Mouse (Mus musculus) heart, embryonic 11.5 days (tissue): Measurements from ENCODE around the gene Pik3c2a. TPM values are rescaled to one million over a fixed set of nuclear protein-coding genes. Genes with fewer than 3 reads are reported as not detected.

Source experiments
- ATAC-seq: fragments of 200-750 bp; cut with Nextera tagmentation; replicated peaks from 2 replicates; pipeline ENCODE4 v1.8.0; 2017; ENCODE audit warnings: moderate library complexity; ENCODE audit not compliant: insufficient number of reproducible peaks, low FRiP score, low TSS enrichment
- H3K27ac ChIP-seq: fragments of 300-500 bp; sonication (generic); 2 replicates; pipeline ENCODE4 v1.5.1; 2014; ENCODE audit warnings: mild to moderate bottlenecking, low read depth, low read length
- H3K27me3 ChIP-seq: fragments of 300-500 bp; sonication (generic); 2 replicates; pipeline ENCODE4 v1.6.1; 2014; ENCODE audit warnings: mild to moderate bottlenecking, low read length, mixed read lengths; ENCODE audit not compliant: control insufficient read depth, insufficient read depth
- H3K36me3 ChIP-seq: fragments of 300-500 bp; sonication (generic); 2 replicates; pipeline ENCODE4 v1.6.1; 2014; ENCODE audit warnings: mild to moderate bottlenecking, low read length, moderate library complexity, mixed read lengths; ENCODE audit not compliant: control insufficient read depth, insufficient read depth
- H3K4me1 ChIP-seq: fragments of 300-500 bp; sonication (generic); 2 replicates; pipeline ENCODE4 v1.6.1; 2014; ENCODE audit warnings: low read length; ENCODE audit not compliant: control insufficient read depth, insufficient read depth
- H3K4me2 ChIP-seq: fragments of 300-500 bp; sonication (generic); 2 replicates; pipeline ENCODE4 v1.6.1; 2014; ENCODE audit warnings: mild to moderate bottlenecking, moderate library complexity
- H3K4me3 ChIP-seq: fragments of 300-500 bp; sonication (generic); 2 replicates; pipeline ENCODE4 v1.5.1; 2014; ENCODE audit warnings: low read depth, low read length
- H3K9ac ChIP-seq: fragments of 300-500 bp; sonication (generic); 2 replicates; pipeline ENCODE4 v1.6.1; 2014; ENCODE audit warnings: mild to moderate bottlenecking, low read depth, low read length, moderate library complexity
- H3K9me3 ChIP-seq: fragments of 300-500 bp; sonication (generic); replicated peaks from 2 replicates; pipeline ENCODE4 v1.6.1; 2016; ENCODE audit warnings: low read length; ENCODE audit not compliant: control insufficient read depth
- WGBS: fragments of 180-500 bp; shearing (Covaris S2); extraction: QIAGEN DNeasy Blood & Tissue Kit; methylation state at CpG from one replicate; pipeline ENCODE4 v1.1.7; 2014; ENCODE audit not compliant: insufficient replicate concordance; 5-methylcytosine and 5-hydroxymethylcytosine counted together
- polyA plus RNA-seq: library from polyadenylated mRNA; unstranded; fragments of >200 nt; fragmentation: Nextera tagmentation; extraction: Ambion mirVana; gene quantifications from 2 replicates; pipeline ENCODE4 v1.2.1, GENCODE M21; 2014

Pik3c2a gene
- polyA plus RNA-seq, 1 experiment from 2014 or later: 29.5 TPM

DNA sequence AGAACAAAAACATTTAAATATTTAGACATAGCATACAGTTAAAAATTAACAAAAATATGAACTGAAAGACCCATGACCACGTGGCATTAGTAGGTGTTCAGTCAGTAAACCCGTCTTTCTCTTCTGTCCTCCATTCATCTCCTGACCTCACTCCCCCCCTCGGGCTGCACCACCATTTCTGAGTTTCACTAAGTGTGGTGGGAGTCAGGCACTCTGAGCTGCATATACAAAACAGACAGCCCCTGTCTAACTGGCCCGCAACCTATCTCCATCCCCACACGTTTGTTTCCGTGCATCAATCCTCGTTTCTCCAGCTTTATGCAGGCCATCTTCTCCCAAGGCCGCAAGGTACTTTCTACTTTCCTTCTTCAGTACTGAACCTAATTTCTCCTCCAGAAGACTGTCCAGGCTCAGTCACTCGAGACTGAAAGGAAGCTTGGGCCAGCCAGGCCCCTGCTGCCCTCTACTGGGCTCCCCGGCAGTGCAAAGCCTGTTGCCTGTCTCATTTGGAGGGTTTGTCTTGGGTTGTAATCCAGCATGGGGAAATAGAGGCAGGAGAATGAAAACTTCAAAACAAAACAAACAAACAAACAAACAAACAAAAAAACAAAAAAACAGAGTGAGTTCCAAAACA is 119.8 kb downstream of the Pik3c2a start:
- Histone ChIP-seq H3K4me2 (peak overlapping the region; percentile 17), H3K27me3 (no peaks in the 10 kb centered on the region), H3K36me3 (no peaks in the 10 kb centered on the region), H3K4me3 (no peak overlapping the region), H3K9ac (no peak overlapping the region), H3K9me3 (no peaks in the 10 kb centered on the region), H3K4me1 (no peaks in the 10 kb centered on the region), H3K27ac (no peak overlapping the region)
- WGBS: 34% methylated on average over 10 of the region's 10 CpGs
- ATAC-seq: no peak

DNA sequence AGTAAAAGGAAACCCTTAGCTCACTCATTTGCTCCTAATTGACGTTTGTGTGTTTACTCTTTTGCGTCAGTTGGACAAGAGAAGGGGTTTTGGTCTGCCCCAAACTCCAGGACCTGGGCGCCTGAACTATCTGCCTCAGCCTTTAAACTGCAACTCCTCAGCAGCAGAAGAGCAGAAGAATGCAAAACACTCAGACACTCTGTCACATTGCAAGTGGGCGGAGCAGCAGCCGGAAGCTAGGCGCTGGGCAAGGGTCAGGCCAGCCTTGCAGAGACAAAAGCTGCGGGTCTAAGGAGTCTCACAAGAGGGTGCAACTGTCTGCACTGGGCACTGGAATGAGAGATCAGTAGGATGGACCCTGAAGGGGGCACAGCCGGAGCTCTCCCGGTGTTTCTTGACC is 133.8 kb downstream of the Pik3c2a start:
- no peak for ATAC-seq
- H3K4me1 ChIP-seq: peaks cover 5% of the 10 kb centered on the region; the same call in 1 of the 2 replicates
- H3K9ac ChIP-seq: peak overlapping the region; percentile 50; the same call in 1 of the 2 replicates
- no peaks in the 10 kb centered on the region for H3K9me3 ChIP-seq
- H3K4me2 ChIP-seq: peak overlapping the region; percentile 97
- H3K36me3 ChIP-seq: no peaks in the 10 kb centered on the region
- H3K27ac ChIP-seq: no peak overlapping the region
- peaks cover 5% of the 10 kb centered on the region; the same call in 1 of the 2 replicates for H3K27me3 ChIP-seq
- 13% methylated on average over 9 of the region's 9 CpGs for WGBS
- H3K4me3 ChIP-seq: 0 out of 2 replicates have a peak overlapping the region, but pooled peaks have one; percentile 13

DNA sequence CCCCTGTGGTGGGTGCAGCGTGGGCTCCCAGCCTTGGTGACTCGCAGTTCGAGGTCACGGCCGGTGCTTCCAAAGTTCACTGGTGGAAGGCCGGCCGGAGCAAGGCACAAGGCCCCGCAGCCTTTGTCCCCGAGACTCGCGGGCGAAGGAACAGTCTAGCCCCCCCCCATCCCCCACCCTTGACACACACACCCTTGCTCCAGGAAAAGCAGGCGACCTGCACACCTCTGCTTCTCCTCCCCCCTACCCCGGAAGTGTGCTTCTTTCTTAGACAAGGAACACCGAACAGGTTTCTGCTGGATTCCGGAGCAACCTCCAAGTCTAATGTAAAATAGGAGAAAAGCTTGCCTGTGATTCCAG is 134.6 kb downstream of the Pik3c2a start:
- H3K36me3 ChIP-seq: no peaks in the 10 kb centered on the region
- peak overlapping the region; percentile 73 for H3K9ac ChIP-seq
- ATAC-seq: 0 out of 2 replicates have a peak, but pooled peaks have one; percentile 24
- peaks cover 5% of the 10 kb centered on the region; the same call in 1 of the 2 replicates for H3K27me3 ChIP-seq
- H3K9me3 ChIP-seq: no peaks in the 10 kb centered on the region
- H3K4me3 ChIP-seq: peak overlapping the region; percentile 86
- H3K27ac ChIP-seq: 0 out of 2 replicates have a peak overlapping the region, but pooled peaks have one; percentile 10
- H3K4me2 ChIP-seq: peak overlapping the region; percentile 97
- H3K4me1 ChIP-seq: peaks cover 5% of the 10 kb centered on the region; the same call in 1 of the 2 replicates
- WGBS: 1% methylated on average over 16 of the region's 16 CpGs

DNA sequence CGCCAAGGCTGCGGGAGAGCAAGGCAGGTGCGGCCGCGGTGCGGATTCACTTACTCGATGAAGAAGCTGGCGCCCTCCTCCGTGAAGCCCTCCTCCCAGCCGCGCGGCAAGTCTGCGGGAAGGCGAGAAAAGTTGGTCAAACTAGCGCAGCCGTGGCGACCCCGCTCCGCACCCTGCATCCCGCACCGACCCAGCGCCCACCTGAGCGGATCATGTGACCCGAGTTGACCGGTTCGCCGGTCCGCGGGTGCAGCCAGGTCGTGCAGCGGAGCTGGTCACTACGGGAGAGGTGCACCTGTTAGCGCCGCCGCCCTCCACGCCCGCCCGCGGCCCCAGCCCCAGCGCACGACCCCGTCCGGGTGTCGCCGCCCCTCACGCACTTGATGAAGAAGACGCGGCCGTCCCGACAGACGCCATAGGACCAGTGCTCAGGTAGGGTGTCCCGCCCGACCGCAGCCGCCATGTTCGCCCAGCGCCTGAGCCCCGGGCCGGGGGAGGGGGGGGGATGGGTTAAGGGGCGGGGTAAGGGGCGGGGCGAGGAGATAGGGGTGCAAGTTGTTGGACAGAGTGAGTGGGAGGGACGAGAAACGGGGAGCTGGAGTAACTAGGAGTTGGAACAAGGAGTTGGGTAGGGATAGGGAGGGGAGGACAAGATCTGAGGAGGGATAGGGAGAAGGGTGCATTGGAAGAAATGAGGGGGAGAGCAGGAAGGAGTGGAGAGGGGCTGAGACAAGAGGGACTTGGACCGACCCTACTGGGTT is 135.2 kb downstream of the Pik3c2a start, which contains the start of gene Plekha7:
TSS of gene Plekha7 (minus strand) at position 506 of the 761 bp plus-strand sequence.
- Histone ChIP-seq H3K4me1 (peaks cover 5% of the 10 kb centered on the region; the same call in 1 of the 2 replicates), H3K27ac (peak within 1 kb of the TSS; percentile 66), H3K4me2 (peak within 1 kb of the TSS; percentile 97), H3K36me3 (no peaks in the 10 kb centered on the region), H3K4me3 (peak within 1 kb of the TSS; percentile 86), H3K9ac (peak within 1 kb of the TSS; percentile 73), H3K27me3 (peaks cover 5% of the 10 kb centered on the region; the same call in 1 of the 2 replicates), H3K9me3 (no peaks in the 10 kb centered on the region)
- 0% methylated on average over 58 of the region's 65 CpGs for WGBS
- ATAC-seq: peak; percentile 80

DNA sequence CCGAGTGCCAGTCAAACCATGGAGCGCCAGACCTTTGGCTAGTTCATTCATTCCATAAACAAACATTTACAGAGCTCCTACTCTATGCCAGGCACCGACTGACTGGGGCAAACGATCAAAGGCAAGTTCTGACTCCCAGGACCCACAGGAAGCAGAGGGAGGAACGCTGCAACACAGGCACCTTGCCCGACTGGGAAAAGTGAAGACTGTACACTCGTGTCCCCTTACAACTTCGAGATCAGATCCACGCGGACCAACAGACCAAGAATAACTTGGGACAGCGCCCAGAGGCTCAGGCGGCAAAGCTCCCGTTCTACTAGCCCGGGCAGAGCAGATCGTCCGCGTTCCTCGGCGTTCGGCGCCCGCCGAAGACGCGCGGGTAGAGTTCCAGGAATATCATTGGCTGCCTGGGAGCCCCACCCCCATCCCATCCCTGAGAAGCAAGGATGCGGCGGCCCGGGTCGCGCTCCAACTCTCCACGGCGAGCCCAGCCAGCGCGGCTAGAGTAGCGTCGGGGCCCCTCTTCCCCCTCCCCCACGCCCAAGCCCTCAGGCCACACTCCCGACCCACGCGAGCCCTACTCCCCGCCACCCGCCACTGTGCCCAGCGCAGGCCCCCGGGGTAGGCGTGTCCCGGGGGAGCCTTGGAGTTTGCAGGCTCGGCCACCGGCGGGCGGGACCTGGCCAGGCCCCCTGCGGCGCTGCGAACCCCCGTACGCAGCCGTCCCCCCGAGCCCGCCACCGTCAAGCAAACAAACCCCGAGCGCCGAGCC is 136.0 kb downstream of the Pik3c2a start:
- no peaks in the 10 kb centered on the region for H3K36me3 ChIP-seq
- peak overlapping the region; percentile 86 for H3K4me3 ChIP-seq
- 1% methylated on average over 63 of the region's 63 CpGs for WGBS
- ATAC-seq: peak; percentile 78
- peak overlapping the region; percentile 73 for H3K9ac ChIP-seq
- peaks cover 5% of the 10 kb centered on the region; the same call in 1 of the 2 replicates for H3K27me3 ChIP-seq
- H3K4me1 ChIP-seq: peaks cover 5% of the 10 kb centered on the region; the same call in 1 of the 2 replicates
- H3K27ac ChIP-seq: peak overlapping the region; percentile 66
- H3K9me3 ChIP-seq: no peaks in the 10 kb centered on the region
- peak overlapping the region; percentile 97 for H3K4me2 ChIP-seq

DNA sequence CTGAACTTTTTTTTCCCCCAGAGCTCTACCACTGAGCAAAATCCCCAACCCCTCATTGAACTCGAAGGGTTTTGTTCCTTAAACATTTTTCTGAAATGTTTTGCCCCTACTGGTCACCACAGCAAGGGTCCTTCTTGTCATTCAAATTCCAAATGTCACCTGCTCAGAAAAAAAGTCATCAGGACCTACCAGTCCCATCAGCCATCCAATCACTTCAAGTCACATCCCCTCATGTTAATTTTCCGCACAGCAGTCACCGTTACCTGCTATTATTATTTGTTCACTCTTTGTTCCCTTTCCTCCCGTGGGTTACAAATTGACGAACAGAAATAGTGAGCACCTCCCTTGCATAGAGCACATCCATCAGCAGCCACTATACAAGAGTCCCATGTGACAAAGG is 136.6 kb downstream of the Pik3c2a start:
- H3K4me1 ChIP-seq: peaks cover 5% of the 10 kb centered on the region; the same call in 1 of the 2 replicates
- H3K4me2 ChIP-seq: peak overlapping the region; percentile 97
- H3K27me3 ChIP-seq: peaks cover 5% of the 10 kb centered on the region; the same call in 1 of the 2 replicates
- peak overlapping the region; percentile 86 for H3K4me3 ChIP-seq
- H3K36me3 ChIP-seq: no peaks in the 10 kb centered on the region
- no peak overlapping the region for H3K27ac ChIP-seq
- 19% methylated on average over 5 of the region's 5 CpGs for whole genome bisulfite sequencing
- ATAC-seq: no peak
- H3K9ac ChIP-seq: no peak overlapping the region
- no peaks in the 10 kb centered on the region for H3K9me3 ChIP-seq

DNA sequence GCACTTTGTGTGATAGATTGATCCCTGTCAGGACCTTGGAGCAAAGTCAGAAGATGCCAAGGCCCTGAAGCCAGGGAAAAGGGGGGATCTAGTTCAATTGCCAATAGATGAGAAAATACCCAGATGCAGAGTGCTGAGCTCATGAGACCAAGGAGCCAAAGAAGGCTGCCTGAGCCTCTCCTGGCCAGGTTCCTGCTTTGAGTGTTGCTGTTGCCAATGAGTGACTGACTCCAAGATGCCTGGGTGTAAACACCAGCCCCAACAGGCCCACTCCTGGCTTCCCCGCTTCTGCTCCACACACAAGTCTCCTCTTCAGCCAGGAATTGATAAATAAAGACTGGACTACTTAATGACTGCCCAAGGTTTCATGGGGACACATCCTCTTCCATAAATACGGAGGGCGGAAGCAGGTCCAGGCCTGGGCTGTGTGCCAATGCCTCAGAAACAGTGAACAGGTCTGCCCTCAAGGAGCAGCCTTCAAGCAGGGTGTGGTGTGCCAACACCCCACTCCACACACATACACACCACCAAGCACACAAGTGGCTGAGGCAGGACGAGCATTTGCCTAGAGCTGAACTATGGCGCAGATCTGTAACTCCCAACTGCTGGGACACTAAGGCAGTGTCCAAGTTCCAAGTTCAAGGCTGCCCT is 141.5 kb downstream of the Pik3c2a start:
- Histone ChIP-seq H3K9me3 (no peaks in the 10 kb centered on the region), H3K27ac (no peak overlapping the region), H3K4me1 (no peaks in the 10 kb centered on the region; the same call in 1 of the 2 replicates), H3K9ac (no peak overlapping the region), H3K4me2 (no peak overlapping the region), H3K4me3 (no peak overlapping the region), H3K27me3 (no peaks in the 10 kb centered on the region; the same call in 1 of the 2 replicates), H3K36me3 (no peaks in the 10 kb centered on the region)
- ATAC-seq: no peak
- 88% methylated on average over 5 of the region's 5 CpGs for WGBS

DNA sequence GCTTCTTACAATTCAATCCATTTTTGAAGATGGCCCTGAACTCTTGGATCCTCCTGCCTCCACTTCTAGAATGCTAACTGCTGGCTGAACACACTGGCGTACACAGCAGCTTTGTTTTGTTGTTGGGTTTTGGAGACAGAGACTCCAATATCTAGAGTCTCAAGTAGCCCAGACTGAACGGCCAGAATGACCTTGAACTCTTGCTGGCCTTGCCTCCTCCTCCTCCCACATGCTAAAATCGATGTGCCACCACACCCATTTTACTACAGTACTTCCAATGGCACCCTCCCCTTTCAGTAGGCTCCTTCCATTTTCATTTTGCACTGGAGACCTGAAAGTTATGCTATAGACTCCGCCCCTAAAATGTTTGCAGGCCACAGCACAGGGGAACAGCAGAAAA is 142.1 kb downstream of the Pik3c2a start:
- H3K9me3 ChIP-seq: no peaks in the 10 kb centered on the region
- no peak for ATAC-seq
- no peaks in the 10 kb centered on the region; the same call in 1 of the 2 replicates for H3K4me1 ChIP-seq
- H3K27ac ChIP-seq: no peak overlapping the region
- H3K36me3 ChIP-seq: no peaks in the 10 kb centered on the region
- no peak overlapping the region for H3K9ac ChIP-seq
- no peaks in the 10 kb centered on the region; the same call in 1 of the 2 replicates for H3K27me3 ChIP-seq
- H3K4me3 ChIP-seq: no peak overlapping the region
- WGBS: 67% methylated on average over 4 of the region's 4 CpGs
- H3K4me2 ChIP-seq: no peak overlapping the region
